Mouse (Mus musculus) lung, adult 18-20 months (tissue): Measurements from ENCODE around the gene Ddx55.
A peak's percentile ranks its signal among the peaks of the same experiment; 100 is the strongest.

Source experiments
- DNase-seq, 2 experiments: peaks; one replicate each; pipeline ENCODE4 v3.0.0; 2022; ENCODE audit warnings: mixed read lengths in 2 of 2

The Ddx55 gene

DNA sequence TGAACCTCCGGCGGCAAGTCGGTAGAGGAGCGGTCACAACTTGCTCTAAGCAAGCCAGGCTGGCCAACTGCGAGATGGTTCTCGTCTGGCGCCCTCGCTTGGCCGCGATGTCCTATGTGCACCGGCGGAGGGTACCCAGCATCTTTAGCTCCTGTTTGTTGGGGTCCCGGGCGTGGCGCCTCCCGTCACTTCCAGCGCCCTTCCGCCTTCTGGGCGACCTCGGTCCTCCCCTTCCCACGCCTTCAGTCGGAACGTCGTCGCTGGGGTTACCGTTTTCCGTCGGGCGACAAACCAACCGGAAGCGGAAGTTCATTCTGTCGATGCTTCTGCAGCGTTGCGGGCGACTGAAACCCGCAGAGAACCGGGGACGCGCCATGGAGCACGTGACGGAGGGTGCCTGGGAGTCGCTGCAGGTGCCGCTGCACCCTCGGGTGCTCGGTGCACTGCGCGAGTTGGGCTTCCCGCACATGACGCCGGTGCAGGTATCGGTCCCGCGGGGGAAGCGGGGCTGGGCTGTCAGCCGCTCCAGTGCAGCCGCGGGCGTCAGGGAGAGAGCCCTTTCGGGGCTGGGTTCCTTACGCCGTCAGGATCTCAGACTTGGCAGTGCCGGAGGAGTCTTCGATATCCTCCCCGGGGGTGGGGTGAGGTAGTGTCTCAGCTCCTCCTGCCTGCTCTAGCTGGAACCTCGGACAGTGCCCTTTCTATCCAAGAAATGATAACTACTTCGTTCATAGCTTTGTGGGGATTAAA is at the start of gene Ddx55:
Ddx55 (plus strand) TSS at position 307 of the 750 bp plus-strand sequence.
- peak; percentile 91 to 93 for DNase-seq

DNA sequence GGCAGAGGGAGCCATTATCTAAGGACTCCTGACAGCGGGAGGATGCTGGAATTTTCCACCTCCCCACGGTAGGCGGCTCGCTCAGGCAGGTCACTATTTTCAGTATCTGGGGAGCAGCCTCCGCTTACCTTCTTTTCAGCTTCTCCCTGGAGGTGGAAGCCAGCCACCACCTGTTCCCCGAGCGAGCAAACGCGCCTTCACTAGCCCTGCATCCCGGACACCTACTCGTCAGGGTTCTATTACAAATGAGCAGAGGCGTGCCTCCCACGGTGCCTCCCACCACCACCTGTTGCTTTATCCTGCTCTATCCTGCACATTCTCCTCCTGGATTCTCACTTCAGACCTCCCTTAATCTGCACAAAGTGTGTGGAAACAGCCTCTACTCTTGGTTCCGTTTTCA is 48.9 kb upstream of the Ddx55 start:
- DNase-seq, result no peak

DNA sequence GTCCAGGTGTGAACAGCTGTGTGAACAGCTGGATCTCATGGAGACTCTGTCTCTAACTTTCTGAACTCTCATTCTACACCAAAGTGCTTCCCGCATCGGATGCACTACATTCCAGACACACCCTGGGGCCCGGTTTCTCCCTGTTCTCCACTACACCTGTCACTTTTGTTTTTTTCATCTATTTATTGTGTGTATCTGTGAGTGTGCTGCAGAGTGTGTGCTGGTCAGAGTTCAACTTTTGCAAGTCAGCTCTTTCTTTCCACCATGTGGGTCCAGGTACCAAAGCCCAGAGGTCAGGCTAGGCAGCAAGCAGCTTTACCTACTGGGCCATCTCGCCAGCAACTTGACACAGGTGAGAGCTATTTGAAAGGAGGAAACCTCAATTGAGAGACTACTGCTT is 47.4 kb upstream of the Ddx55 start:
- DNase-seq, result no peak

DNA sequence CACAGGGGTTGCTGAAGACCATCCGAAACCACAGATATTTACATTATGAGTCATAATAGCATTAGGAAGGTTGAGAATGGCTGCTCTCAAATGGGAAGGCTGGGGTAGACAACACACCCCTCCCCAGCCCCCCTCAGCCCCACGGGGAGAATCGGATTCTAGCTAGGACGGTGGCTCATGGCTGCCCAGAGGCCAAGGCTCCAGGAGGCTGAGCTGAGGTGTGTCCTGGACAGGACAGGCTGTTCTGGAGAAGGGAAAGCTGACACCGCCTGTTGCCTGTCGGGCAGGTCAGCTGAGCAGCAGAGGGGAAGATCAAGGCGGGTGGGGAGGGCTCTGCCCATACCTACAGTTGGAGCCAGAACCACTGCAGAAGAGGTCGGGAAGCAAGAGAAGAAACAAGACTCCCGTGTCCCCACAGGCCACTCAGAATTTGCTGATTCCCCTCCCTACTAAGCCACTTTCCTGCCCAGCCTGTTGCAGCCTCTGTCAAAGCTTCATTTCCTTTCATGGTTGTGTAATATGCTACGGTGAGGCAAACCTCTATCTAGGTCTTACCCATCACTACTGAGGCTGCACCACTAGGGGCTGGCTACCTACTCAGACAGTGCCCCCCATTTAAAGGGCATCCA is 45.8 kb upstream of the Ddx55 start:
- DNase-seq, result peak; percentile 66 to 80

DNA sequence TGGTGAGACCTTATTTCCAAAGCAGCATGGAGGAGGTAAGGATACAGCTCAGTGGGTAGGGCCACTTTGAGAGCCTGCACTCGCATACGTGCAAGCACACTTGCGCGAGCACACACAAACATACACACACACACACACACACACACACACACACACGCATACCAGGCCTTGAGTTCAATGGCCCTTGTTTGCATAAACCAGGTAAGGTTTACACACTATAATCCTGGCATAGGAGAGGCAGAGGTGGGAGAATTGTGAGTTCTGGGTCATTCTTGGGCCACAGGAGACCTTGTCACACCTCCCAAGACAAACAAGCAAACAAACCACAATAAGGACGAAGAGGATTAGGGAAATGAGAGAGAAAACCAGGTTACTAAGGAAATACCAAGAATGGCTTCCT is 43.5 kb upstream of the Ddx55 start:
- DNase-seq, result peak; percentile 47 to 74

DNA sequence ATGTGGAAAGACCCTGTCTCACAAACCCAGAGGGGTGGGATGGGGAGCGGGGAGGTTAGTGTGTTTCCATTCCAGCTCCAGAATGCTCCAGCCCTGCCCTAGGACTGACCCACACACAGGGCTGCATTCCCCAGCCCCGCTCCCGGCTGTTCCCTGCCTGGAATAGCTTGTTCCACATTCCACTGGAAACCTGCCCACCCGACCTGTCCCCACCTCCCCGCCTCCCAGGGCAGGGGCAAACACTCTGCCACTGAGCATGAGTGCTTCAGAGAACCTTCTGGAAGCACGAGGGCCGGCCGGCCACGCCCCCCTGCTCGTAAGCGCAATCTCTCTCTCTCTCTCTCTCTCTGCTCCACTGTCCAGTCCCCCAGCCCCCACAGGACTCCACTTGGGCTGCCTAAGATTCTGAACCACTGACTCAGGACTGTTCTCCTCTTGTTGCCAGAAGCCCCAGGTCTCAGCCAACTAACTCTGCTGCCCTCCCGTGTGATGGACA is 42.9 kb upstream of the Ddx55 start:
- peak; percentile 93 to 96 for DNase-seq

DNA sequence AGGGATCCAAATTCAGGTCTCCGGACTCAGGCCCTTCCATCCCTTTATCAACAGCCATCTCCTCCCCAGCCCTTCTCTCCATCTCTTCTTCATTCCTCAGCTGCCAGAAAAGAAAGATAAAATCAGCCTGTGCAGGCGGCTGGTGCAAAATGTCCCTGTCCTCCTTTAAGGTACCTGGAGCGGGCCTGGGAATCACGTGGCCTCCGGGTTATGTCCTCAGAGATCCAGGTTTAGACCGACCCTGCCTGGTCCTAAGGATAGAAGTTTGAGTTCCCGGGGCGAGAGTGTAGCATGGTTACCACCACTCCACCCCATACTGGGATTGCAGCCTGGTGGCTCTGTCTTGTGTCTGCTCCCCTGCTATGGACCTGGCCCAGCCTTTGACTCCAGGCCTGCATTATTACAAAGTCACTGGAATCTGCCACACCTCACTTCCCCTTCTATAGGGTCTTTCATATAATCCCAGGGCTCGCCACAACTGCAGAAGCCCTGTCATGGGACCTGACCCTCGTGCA is 42.1 kb upstream of the Ddx55 start:
- DNase-seq, result no peak

DNA sequence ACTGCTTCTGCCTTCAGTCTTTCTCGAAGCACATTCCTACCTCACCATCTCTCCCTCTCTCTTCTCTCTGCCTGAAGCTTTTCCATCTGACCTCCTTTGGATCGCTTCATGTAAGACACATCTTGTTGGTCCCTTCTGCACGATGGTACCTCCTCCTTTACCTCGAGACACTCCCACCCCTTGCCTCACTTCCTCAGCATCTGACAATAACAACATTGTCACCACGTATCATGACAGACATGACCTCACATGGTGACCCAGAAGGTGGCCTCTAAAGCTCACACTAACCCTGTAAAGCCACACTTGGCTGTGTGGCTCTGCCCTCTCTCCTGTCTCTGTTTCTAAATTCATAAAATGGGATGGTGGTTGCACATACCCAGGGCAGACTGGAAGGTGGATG is 36.9 kb upstream of the Ddx55 start:
- no peak for DNase-seq

DNA sequence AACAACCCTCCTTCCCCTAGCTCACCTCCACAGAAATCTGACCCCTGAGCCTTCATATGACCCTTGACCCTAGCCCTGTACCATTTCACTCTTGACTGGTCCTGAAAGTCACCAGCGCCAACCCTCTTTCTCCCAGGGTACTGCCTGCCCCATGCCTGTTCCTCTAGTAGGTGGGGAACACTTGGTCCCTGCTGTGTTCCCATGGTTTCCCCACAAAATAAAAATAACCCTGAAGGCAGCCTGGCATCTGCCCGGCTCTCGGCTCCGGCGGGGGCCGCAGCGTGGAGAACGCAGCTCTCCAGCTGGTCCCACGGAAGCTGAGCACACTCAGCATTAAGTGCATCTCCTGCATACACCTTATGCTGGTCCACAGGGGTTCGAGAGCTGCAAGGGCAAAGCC is 34.0 kb upstream of the Ddx55 start:
- no peak for DNase-seq

DNA sequence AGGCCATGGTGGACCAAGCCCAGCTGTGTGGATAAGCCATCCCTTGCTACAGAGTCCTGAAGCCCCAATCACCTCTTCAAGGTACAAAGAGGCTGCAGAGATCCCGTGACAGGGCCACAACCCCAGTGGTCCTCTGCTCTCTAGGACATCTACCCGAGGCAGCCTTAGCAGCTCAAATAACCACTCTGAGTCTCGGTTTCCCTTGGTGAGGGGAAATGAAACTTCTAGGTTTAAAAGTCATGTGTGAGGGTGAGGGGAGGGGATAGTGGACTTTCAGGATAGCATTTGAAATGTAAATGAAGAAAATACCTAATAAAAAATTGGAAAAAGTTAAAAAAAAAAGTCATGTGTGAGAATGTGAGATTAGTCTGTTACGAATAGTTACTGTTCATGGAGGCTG is 31.1 kb upstream of the Ddx55 start:
- DNase-seq, result no peak

DNA sequence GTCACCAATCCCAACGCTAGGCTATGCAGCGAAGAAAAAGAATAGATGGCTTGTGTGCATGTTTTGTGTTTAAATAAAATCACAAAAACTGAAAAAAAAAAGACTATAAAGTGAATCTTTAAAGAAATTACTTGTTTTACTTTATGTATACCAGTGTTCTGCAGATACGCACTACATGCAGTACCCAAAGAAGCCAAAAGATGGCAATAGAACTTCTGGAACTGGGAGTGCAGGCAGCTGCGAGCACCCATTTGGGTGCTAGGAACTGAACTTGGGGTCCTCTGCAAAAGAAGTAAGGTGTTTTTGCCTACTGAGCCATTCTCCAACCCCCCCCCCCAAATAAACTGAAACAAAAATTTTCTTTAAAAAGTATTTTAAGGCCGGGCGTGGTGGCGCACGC is 29.6 kb upstream of the Ddx55 start:
- DNase-seq, result no peak

DNA sequence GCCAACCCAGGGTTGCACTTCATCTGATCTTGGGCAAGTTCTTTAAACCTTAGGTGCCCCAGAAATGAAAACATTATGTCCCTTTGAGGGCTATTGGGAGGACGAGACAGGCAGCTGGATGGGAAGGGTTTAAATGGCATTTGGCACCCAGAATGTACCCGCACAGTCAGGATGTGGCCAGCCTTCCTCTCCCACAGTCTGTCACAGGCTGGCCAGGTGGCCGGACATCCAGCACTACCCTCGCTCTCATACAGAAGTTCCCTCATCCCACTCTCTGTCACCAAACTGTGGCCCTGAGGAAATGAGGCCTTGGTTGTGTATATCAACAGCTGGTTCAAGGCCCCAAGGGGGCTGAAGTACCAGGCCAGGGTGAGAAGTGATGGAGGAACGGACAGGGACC is 27.7 kb upstream of the Ddx55 start:
- DNase-seq, result no peak

DNA sequence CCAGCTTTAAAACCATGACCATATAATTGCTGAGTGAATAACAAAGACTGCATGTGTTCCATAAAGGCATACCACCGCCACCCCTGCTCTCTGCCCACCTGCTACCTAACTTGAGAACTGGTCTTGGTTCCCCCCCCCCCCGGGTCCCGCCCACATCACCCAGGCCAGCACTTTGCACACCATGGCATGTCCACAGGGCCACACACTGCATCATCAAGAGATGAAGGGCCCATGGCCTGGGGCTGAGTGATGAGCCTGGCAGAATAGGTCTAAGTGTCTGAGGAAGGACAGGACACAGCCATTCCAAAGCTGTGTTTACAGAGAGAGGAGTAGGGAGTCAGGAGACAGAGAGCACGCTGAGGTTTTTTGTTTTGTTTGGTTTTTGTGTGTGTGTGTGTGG is 24.3 kb upstream of the Ddx55 start:
- no peak for DNase-seq

DNA sequence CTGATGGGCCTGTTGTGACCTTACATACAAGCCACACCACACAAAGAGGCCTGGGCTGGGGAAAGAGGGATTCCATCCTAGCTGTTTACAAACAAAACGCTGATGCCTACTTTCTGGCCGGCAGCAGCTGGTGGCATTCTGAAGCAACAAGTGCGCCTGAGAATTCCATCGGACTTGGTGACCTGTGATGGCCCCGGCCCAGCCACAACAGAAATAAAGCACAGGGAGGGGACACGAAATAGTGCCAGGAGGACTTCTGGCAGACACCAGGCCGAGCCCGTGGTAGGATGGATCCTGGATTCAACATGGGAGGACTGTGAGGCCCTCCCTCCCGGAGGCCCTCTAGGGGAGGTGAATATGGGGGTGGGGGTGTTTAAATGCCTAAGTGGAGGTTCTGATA is 23.9 kb upstream of the Ddx55 start:
- peak; percentile 40 to 42 for DNase-seq

DNA sequence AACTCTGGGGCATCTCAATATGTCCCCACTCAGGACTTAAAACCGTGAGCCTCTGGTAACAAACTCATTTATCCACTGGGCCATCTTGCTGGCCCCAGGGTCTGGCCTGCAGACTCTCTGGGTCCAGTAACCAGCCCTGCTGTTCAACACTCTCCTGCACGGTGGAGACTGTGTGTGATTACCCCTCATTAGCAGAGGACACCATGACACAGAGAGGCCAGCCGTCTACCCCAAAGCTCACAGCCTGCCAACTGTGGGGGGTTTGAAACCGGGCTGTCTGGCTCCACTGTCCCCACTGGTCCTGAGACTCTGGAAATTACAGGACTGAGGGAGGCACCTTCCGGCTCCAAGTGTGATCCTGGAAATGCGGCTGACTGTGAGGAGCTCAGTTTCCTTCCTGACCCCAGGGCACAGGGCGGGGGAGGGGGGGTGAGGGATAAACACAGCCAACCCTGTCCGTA is 23.4 kb upstream of the Ddx55 start:
- peak; percentile 38 to 65 for DNase-seq

DNA sequence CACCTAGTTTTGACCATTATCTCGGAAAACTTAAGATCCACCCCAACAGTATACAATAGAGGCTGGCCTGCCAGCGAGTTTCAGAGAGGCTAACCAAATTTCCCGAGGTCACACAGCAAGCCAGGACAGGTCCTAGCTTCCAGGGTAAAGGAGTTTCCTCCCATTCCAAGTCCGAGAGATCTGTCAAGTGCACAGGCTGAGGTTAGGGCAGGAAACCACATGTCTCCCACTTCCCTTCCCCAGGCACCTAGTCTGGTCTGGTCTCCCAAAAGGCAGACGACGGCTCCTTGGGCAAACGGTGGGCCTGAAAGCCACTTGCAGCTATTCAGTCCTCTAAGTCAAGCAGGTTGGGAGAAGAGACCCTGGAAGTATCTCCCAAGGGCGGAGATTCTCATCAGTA is 23.0 kb upstream of the Ddx55 start:
- no peak for DNase-seq

DNA sequence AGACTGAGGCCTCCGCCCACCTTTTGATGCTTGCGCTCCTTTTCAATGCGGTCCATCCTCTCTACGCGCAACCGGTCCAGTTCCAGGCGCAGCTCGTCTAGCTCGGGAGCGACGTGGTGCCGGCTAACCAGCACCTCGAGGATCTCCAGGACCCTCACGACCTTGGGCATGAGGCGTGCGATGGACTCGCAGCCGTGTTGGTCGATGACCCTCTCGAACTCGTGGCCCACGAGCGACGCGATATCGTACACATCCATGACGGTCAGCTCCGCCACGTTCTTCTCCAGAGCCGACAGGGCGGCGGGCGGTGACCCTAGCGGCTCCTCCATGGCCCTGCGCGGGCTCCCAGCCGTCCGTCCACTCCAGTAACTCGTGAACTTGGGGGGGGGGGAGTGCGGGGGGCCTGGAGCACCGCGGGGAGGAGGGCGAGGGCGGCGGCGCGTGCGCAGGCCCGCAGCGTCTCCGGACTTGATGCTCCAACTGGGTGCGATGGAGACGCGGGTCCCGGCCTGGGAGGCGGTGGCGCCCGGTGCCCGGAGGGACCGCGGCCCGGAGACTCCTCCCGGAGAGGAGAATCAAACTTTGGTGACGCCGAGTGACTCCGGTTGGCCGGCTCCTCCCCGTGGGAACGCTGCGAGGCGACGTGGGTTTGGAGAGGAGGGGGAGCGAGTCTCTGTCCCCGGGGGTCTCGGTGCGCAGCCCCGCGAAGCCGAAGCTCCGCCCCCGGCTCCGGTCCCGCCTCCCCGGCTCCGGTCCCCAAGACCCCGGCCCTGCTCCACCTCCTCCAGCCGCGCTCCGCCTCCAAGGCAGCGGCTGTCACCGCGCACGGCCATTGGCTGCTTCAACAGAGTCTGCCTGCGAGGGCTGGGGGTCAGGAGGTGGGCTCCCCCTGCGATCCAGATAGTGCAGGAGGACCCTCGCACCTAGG is 21.7 kb upstream of the Ddx55 start, which contains the start of gene Rilpl1:
Rilpl1 (minus strand) TSS at position 737 of the 928 bp plus-strand sequence.
- peak; percentile 83 to 87 for DNase-seq

DNA sequence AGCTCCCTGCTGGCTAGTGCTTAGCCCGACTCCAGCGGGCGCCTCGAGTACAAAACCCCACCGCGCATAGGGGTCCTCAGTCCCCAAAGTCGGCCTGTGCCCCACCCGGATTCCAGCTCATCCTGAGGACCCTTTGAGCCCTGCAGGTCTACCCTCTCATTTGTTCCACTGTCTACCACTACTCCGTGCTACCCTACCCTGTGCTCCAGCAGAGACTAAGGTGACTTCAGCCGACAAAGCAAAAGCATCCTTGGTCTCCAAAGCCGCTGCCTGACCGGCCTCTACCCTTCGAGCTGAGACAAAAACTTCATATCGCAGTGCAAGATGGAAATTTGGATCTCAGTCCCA is 21.1 kb upstream of the Ddx55 start:
- DNase-seq, result no peak

DNA sequence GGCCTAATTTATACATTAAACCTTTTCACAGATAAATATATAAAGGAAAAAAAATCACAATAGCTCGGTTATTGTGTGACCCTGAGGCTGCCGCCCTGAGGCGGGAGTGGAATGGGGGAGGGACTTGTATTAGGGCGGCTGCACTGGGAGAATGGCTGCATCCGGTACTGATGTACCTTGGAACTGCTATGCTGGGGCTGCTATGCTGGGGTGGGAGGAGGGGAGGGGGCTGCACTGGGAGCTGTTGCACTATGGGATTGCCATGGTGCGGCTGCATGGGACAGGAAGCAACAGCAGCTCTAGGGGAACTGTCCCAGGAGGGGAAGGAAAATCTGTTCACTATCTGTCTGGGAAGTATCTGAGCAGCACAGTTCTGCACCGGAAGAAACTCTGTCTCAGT is 20.2 kb upstream of the Ddx55 start:
- DNase-seq, result no peak

DNA sequence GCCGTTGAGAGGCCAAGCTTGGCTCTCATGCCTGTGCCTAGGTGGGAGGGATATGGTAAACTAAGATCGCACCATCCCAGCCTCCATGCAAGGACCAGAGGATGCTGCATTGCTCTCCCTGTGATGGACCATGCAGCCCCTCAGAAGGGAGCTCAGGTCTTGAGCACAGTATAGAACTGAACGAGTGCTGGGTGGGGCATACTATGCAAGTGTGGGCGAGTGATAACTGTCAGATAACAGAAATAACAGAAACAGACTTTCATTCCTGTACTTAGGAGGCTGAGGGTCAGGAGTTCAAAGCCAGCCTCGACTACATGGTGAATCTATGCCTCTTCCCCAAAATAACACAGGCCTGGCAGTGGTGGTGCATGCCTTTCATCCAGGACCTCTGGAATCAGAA is 17.6 kb upstream of the Ddx55 start:
- DNase-seq, result no peak

DNA sequence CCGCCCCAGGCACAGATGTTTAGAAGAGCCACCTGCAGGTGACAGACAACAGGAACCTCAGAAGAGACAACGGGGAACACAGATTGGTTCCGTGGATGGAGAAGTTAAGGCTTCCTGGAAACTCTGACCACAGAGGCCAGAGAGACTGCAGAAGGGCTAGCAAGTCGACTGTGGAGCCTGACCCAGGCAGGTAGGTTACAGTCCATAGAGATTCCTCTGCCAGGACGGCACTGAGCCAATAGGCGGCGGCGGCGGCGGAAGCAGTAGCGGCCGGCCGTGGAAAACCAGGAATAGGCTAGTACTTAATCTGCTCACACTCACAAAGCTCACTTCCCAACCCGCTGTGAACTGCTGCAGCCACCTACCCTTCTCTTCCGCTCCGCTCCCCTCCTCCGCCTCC is 15.9 kb upstream of the Ddx55 start:
- DNase-seq, result peak; percentile 69 to 81

DNA sequence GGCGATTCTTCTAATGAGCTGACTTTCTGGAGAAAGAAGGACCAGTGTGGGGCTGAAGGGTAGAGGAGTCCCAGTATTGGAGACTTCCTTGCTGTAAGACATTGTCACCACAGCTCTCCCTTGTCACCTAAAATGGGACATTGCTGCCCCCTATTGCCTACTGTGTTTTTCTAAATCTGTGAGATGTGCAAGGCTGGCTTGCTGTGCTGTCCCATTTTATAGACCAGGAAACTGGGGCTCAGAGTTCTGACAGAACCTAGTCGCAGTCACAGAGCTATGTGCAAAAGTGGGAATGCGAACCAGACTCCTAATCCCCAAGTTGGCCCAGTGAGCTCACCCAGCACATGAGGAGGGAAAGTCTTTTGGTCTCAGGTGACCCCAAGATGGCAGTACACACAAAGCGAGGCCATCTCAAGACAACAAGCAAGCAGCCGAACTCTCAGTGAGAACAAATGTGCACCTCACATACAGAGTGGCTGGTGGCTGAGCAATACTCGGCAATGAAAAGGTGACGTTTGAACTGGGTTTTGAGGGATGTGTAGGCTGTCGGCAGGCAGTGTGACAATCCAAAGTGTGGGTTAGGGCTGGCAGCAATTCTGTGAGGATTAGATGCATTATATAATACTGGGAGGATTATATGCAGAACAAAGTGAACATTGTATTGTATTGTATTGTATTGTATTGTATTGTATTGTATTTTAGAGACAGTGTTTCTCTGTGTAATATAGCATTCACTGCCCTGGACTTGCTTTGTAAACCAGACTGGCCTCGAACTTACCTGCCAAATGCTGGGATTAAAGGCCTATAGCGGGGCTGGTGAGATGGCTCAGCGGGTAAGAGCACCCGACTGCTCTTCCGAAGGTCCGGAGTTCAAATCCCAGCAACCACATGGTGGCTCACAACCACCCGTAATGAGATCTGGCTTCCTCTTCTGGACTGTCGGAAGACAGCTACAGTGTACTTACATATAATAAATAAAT is 13.6 kb upstream of the Ddx55 start:
- peak; percentile 64 to 81 for DNase-seq
